Mouse (Mus musculus) ovary, adult 10 weeks (tissue): ENCODE results near the gene Zfp974. TPM values are rescaled to one million over a fixed set of nuclear protein-coding genes. Genes with fewer than 3 reads are reported as not detected.

ENCODE experiments used
- polyA plus RNA-seq: library from polyadenylated mRNA; stranded (reverse); fragments of 350-450 nt; fragmentation: Illumina TruSeq; extraction: RNeasy Lipid Tissue Mini Kit (QIAGEN cat#74804); gene quantifications from one replicate; pipeline ENCODE4 v1.2.3, GENCODE M21; 2014

The Zfp974 gene
- 29.3 TPM for polyA plus RNA-seq

DNA sequence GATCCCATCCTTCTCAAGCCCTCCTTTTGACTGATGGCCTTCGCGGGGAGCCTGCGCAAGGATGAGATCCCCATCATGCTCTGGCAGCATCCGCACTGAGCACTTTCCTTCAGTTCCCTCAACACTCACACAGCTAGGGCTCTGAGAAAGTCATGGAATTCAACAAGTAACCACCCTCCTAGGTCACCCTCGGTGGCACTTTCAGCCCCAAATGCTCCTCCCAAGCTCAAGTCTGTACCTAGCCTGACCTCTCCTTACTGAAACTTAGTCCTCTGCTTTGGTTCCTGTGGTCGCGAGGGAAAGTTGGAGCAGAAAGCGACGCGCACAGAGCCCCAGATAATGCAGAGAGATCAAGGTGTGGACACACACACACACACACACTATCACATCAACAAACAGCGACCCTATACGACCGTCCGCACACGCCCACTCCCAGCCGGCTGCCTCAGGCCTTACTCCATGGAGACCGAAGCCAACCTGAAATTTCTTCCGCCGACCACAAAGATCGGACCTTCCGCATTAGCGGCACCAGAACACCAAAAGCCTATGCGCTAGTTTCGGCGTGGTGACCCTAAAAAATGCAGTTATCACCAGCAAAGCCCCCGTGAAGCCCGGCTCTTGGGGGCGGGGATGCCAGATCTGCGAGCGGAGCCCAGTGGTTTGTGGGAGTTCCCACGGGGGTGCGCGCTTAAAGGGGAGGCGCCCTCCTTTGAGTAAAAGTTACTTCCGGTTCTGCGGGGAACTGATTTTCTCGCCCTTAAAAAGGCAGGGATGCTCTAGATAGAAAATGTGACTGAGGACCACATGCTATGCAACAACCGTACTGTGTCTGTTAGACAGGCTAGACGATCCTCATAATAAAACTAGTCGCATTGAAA, at the start of gene Zfp974:
TSS of gene Zfp974 (minus strand) at position 643 of the 878 bp plus-strand sequence.

Other genes with a start within 250 kb of the Zfp974 start
- gene Zfp607b, start 240.1 kb downstream of the Zfp974 start, polyA plus RNA-seq, result 6.0 TPM
- 73.2 TPM for gene Zfp60, start 198.1 kb downstream of the Zfp974 start, polyA plus RNA-seq
- 22.4 TPM for gene Zfp626, start 122.3 kb downstream of the Zfp974 start, polyA plus RNA-seq
- 20.3 TPM for gene Zfp59, start 90.9 kb downstream of the Zfp974 start, polyA plus RNA-seq
- gene Zfp607a, start 71.9 kb downstream of the Zfp974 start, polyA plus RNA-seq, result 12.0 TPM
- gene Zfp780b, start 49.7 kb upstream of the Zfp974 start, polyA plus RNA-seq, result 39.9 TPM
- 14.4 TPM for gene Zfp850, start 84.7 kb upstream of the Zfp974 start, polyA plus RNA-seq
- gene Psmc4, start 120.6 kb upstream of the Zfp974 start, polyA plus RNA-seq, result 28.0 TPM
- 0.20 TPM for gene Fcgbp, start 141.8 kb upstream of the Zfp974 start, polyA plus RNA-seq
- gene 9530053A07Rik, start 200.0 kb upstream of the Zfp974 start, polyA plus RNA-seq, result not detected
- gene Fbl, start 240.2 kb upstream of the Zfp974 start, polyA plus RNA-seq, result 16.9 TPM